Mouse (Mus musculus): Measurements from ENCODE around the gene Pisd. TPM values are rescaled to one million over a fixed set of nuclear protein-coding genes. Genes with fewer than 3 reads are reported as not detected.

Gene Pisd
- total RNA-seq, 4 experiments from 2014 or later: 12.0 to 13.8 (median 13.1) TPM

DNA sequence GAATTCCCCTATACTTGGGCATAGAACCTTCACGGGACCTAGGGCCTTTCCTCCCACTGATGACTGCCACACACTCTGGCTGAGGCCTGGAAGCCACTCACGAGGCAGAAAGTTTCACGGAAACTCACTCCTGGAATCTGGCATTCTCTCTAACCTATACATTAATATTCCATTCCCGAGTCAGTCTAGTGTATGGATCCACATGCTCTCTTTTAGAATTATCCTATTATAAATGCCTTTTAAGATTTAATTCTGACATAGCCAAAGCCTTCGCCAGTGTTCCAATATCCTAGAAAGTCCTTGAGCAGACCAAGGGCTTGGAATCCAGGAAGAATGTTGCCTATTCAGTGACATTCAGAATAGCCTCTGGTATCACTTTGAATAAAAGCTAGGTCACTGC is 74.0 kb downstream of the Pisd start:
- no peak for DNase-seq (ENCODE audit: low spot score in 2 of 2)

- DNase-seq (ENCODE audit: low spot score in 2 of 2): no peak
Measured at GRCm38 (mm10) chr5:32706226-32706780, 79.1 kb downstream of the Pisd start.

- no peak for DNase-seq (ENCODE audit: low spot score in 2 of 2)
Measured at GRCm38 (mm10) chr5:32697208-32697867, 88.1 kb downstream of the Pisd start.

DNA sequence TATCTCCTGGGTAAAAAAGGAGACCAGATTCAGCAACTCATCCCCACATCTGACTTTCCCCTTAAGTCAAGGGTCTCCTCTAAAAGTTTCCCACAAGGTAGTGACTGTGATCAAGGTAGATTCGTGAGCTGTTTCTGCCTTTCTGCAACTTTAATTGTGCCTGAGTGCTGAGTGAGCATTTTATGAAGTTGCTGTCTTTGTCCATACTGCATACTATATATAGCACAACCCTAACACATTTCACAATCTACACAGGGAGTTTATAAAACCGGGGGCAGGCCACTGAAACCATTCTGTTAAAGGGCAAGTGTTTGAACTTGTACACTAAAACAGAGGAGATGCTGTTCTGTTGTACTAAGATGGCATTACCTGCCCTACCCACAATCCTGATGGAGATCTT is 92.0 kb downstream of the Pisd start:
- no peak for DNase-seq (ENCODE audit: low spot score in 2 of 2)

Other genes starting within 250 kb of the Pisd start
- 1 to 10 TPM; 7.1 to 9.1 (median 7.7) TPM for gene Yes1, start 174.5 kb downstream of the Pisd start, total RNA-seq (2022)
- under 1 TPM in 2 of 4 experiments, not detected in 2; 0.25 to 0.29 TPM for gene Gm20671, start 41.5 kb upstream of the Pisd start, total RNA-seq (2022)
- gene Prr14l, start 68.6 kb upstream of the Pisd start, total RNA-seq (2022): 1 to 10 TPM; 3.9 to 4.9 (median 4.2) TPM
- 10 to 100 TPM; 12.4 to 15.5 (median 14.0) TPM for gene Depdc5, start 78.1 kb upstream of the Pisd start, total RNA-seq (2022)
- gene Ywhah, start 233.2 kb upstream of the Pisd start, total RNA-seq (2022): 10 to 100 TPM; 41.2 to 58.3 (median 44.9) TPM

Data from gastrocnemius, adult 8-10 months (tissue).